Mouse (Mus musculus) megakaryocyte progenitor cell, adult 5-6 weeks (primary cell): ENCODE measurements around the gene Ift27. TPM values are rescaled to one million over a fixed set of nuclear protein-coding genes. Genes with fewer than 3 reads are reported as not detected.

ENCODE experiments used
- ATAC-seq: replicated peaks from 2 replicates; pipeline ENCODE4 v1.8.0; 2016; ENCODE audit warnings: mild to moderate bottlenecking, moderate TSS enrichment, inconsistent platforms; ENCODE audit not compliant: poor library complexity
- total RNA-seq, 2 experiments: library from RNA; stranded (forward) in 1 of 2; stranded (reverse) in 1 of 2; fragments of 157-497, 149-512 nt in 1 of 2; fragments of 200-1000 nt in 1 of 2; gene quantifications; 2 replicates each; pipeline versions ENCODE4 v1.2.3 to v1.2.4; 2015 to 2017

The Ift27 gene
- total RNA-seq (2015) (45.1 and 48.6 TPM in 2 replicates), total RNA-seq (2017) (9.7 and 16.5 TPM in 2 replicates)

- ATAC-seq = peak; percentile 90
These were observed at the start of gene Ift27 for GRCm38 (mm10) chr15:78173972-78174886. Gene Ift27, minus strand, starts transcription at chr15:78174107.

- no peak for ATAC-seq
These were observed 41.4 kb upstream of the Ift27 start for GRCm38 (mm10) chr15:78215269-78215668.

DNA sequence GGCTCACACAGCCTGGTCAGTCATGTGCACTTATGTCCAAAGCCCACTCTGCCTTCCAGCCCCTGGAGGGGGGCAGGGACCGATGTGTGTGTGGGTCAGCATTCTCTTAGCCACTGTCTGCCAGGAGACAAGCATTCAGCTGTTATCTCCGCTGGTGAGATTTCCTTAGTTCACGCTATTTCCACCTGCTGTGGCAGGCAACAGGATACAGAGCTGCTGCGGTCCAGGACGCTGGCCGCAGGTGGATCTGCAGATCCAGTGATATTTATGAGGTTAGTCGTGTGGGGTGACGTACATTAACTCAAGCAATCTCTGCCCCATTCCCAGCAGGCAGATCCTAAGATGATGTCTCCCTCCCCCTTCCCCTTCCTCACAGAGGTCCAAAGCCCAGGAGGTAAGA is 37.5 kb upstream of the Ift27 start:
- no peak for ATAC-seq

DNA sequence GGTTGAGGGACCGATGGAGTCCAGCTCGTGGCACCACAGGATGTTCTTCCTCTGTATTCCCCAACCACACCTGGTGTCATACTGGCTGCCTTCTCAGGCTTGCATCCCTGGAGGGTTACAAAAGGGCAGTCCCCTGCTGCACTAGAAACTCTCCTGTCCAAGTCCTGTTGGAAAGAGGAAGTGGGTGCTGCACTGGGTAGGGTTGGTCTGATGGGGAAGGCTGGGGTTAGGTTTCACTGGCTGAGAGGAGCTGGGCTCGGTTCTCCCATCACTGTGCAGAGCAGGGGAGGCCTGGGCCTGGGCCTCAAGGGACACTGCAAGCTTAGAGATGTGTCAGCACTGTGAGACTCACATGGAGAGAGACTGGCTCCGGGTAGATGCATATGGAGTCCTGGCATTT is 36.3 kb upstream of the Ift27 start:
- ATAC-seq = peak; percentile 50

DNA sequence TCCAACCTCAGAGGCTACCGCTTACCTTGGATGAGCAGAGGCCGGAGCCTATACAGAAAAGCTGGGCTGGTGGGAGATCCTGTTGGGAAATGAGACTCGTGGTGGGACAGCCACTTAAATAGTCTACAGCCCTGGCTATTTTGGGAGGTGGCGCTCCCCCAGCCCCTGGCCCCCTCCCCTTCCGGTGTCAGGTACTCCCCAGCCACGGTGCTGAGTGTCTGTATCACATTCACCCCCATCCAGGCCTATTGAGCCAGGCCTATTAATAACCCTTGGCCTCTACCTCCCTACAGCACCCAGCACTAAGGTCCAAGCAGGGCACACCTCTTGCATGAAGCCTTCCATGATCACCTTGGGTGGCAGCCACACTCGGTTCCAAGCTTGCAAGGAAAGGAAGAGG is 32.4 kb upstream of the Ift27 start, which contains the start of gene Pvalb:
Pvalb (minus strand) TSS at position 89 of the 400 bp plus-strand sequence.
- no peak for ATAC-seq

GRCm38 (mm10) chr15:78205192-78205591 is 31.3 kb upstream of the Ift27 start:
- no peak; the same call in 1 of the 2 replicates for ATAC-seq

- ATAC-seq = no peak
These were observed 30.3 kb upstream of the Ift27 start for GRCm38 (mm10) chr15:78204053-78204847.

GRCm38 (mm10) chr15:78195096-78195880 is 21.4 kb upstream of the Ift27 start:
- no peak for ATAC-seq

GRCm38 (mm10) chr15:78194320-78194719 is 20.4 kb upstream of the Ift27 start:
- no peak for ATAC-seq

DNA sequence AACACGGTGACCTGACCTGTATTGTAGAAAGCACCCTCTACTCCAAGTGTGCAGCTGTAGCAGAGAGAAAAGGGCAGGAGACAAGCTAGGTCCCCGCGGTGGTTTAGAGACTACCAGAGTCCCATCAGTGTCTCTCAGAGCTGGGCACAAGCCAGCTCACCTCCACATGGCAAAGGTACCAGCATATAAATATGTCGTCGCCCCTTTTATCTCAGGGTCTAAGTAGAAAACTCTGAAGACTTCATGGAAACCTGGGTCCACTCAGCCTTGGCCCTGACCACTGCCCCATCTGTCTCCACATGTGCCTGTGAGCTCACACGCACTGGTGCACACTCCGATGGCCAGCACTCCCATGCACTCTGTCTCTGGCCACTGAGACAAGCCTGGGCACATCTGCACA is 15.7 kb upstream of the Ift27 start:
- ATAC-seq = no peak

GRCm38 (mm10) chr15:78188546-78188945 is 14.6 kb upstream of the Ift27 start:
- ATAC-seq = no peak

DNA sequence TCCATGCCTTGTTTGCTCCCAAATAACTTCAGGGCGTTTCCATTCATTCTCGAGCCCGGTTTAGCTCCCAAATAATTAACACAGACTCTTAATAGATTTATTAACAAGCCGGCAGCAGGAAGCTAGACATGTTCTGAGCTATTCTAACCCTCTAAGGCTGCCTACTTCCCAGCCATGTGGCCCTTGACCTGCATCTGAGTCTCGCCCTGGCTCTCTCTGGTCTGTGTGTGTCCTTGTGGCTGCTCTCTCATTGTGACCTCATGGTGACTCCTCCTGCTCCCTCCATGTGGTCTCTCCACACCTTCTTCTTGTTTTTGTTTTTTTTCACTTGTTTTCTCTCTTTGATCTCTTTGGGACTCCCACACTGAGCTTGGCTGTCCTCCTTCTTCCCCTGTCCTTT is 13.0 kb upstream of the Ift27 start:
- no peak for ATAC-seq

- ATAC-seq = no peak
These were observed 11.7 kb upstream of the Ift27 start for GRCm38 (mm10) chr15:78185609-78186008.

GRCm38 (mm10) chr15:78184855-78185254 is 10.9 kb upstream of the Ift27 start:
- peak; percentile 95 for ATAC-seq

DNA sequence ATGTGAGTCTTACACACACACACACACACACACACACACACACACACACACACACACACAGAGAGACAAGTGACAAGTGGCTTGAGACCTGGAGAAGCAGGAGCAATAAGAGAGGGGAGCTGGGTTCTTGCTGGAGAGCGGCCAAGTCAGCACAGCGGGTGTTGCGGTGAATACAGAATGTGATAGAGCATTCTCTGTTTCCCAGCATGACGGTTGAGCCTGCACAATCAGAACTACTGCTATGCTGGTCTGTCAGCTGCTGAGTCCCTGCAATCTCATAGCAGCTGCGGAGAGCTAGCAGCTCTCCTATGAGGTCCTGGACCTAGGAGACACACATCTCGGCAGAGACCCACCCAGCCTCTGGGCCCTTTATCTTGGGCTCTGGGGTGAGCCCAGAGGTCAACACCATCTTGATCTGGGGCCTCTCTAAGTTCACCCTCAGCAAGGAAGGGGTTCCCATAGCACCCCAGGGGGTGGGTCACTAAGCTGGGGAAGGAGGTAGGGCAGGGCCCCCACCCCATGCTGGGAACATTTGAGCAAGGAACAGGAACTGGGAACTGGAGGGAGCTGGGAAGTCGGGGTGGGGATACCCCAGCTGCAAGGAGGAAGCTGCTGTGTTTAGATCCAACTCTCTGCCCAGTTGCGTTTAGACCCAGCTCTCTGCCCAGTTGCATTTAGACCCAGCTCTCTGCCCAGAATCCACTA is 7.9 kb upstream of the Ift27 start:
- ATAC-seq = no peak

- no peak for ATAC-seq
These were observed 5.9 kb upstream of the Ift27 start for GRCm38 (mm10) chr15:78179775-78180174.

DNA sequence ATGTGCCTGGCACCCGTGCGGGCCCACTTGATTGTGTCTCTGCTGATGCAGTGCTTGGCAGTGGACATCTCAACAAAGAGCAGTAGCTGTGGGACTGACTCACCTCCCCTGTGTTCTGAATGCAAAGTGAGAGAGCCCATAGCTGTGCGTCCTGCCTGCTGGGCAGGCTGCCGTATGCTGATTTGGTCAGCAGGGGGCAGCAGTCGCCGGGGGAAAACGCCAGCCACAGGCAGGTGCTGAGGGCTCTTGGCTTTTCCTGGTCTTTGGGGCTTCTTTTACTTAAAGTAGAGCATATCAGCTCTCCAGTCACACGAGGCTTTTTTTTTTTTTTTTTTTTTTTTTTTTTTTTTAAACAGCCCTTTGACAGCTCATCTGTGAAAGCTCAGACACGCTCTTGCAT is 4.5 kb upstream of the Ift27 start:
- ATAC-seq = peak; percentile 52

DNA sequence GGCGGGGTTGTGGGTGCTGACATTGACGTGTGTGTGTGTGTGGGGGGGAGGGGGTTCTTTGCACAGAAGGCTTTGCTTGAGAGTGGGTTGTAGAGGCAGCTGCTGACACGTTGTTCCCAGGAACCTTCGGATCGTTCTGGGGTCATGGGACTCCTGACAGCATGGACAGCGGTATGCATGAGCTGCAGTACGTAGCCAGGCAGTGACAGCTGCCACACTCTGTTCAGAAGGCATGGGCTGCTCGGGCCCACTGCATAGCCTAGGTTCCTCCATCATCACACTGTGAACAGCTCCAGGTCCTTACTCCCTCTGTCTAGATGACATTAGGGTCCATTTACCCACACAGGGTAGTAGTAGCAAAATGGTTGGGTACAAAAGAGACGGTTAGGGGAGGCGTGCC is 3.4 kb upstream of the Ift27 start:
- no peak for ATAC-seq

GRCm38 (mm10) chr15:78174887-78175245 is 959 bp upstream of the Ift27 start:
- no peak for ATAC-seq
